Mouse (Mus musculus): ENCODE measurements around the gene Abhd2. TPM values are rescaled to one million over a fixed set of nuclear protein-coding genes. Genes with fewer than 3 reads are reported as not detected.

Gene Abhd2
- polyA plus RNA-seq, 1 experiment from 2014 or later = 11.4 TPM

DNA sequence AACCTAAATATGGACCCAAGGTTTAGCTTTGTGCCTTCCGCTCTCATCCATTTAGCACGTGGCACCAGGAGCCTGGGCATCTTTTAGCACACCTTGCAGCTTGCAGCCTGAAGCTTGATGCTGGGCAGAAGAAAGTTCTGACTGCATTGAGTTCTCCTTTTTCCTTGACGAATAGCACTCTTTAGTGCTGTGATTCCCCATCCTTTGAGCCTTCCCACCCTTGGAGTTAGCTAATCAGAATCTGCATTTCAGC lies 86.1 kb downstream of the Abhd2 start:
- ATAC-seq (ENCODE audit: insufficient read depth) = no peak
- 37% methylated on average over 3 of the region's 3 CpGs for WGBS (ENCODE audit: insufficient replicate concordance)
- peaks cover 76% of the 10 kb centered on the region for H3K36me3 ChIP-seq (replicated peaks)
- H3K27ac ChIP-seq (replicated peaks) = no peak overlapping the region
- no peak overlapping the region for H3K4me3 ChIP-seq (replicated peaks)
- no peaks in the 10 kb centered on the region for H3K9me3 ChIP-seq (replicated peaks)
- peak overlapping the region; percentile 23; the same call in 1 of the 2 replicates for H3K4me2 ChIP-seq
- peaks cover 22% of the 10 kb centered on the region for H3K4me1 ChIP-seq (replicated peaks)
- H3K9ac ChIP-seq = no peak overlapping the region
- H3K27me3 ChIP-seq = no peaks in the 10 kb centered on the region

DNA sequence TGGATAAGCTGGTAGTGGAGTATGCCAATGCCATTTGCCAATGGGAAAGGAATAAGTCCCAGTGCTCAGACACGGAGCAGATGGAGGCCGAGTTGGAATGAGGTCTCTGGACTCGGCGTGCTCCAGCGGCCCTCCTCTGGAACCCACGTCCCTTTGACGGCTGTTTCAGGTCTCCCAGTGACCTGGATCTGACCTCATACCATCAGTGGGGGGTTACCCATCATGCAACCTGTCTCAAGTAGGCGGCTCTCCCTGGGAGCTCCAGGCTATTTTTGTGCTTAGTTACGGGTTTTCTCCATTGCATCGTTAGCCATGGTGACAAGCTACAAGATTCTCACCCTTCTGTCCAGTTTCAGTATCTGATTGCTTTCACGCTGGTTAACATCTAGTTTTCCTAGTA lies 87.1 kb downstream of the Abhd2 start:
- ATAC-seq (ENCODE audit: insufficient read depth) = no peak
- H3K4me3 ChIP-seq (replicated peaks) = no peak overlapping the region
- no peak overlapping the region for H3K27ac ChIP-seq (replicated peaks)
- peaks cover 22% of the 10 kb centered on the region for H3K4me1 ChIP-seq (replicated peaks)
- H3K4me2 ChIP-seq = no peak overlapping the region
- H3K9ac ChIP-seq = no peak overlapping the region
- H3K27me3 ChIP-seq = no peaks in the 10 kb centered on the region
- no peaks in the 10 kb centered on the region for H3K9me3 ChIP-seq (replicated peaks)
- 86% methylated on average over 11 of the region's 11 CpGs for WGBS (ENCODE audit: insufficient replicate concordance)
- peaks cover 69% of the 10 kb centered on the region for H3K36me3 ChIP-seq (replicated peaks)

DNA sequence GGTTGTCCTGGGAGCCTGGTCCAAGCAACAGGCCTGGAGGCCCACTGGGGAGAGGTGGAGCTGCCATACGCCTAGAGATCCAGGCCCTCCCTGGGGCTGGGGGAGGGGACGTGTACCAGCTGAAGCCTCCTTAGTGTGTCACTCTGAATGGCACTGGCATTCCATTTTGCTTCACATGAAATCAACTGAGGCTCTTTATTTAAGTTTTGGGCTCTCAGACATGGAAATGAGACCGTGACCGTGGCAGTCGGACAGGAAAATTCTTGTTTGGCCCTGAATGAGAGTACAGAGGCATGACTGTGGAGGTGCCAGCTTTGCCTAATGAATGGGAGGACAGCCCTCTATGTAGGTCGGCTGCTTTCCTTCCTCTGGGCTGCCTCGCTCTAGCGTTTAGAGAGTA lies 89.2 kb downstream of the Abhd2 start:
- WGBS (ENCODE audit: insufficient replicate concordance) = 77% methylated on average over 8 of the region's 8 CpGs
- H3K4me1 ChIP-seq (replicated peaks) = peaks cover 22% of the 10 kb centered on the region

DNA sequence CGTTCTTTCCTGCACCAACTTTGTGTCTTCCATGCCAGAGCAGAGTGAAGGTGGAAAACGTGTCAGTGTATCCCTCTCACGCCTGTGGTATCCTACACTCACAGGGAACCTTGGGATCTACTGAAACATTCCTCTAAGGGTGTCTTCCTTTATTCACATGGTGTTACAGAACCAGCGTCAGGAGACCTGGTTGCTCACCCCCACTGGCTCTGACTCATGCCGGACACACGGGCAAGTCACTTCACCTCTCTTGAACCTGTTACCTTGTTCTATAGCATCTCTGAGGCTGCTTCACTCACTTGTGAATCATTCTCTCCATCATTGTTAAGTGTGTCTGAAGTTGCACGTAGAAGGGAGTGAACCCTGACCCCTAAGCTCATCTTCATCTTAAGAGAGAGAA lies 89.8 kb downstream of the Abhd2 start:
- Histone ChIP-seq H3K9ac (no peak overlapping the region), H3K27ac (replicated peaks) (no peak overlapping the region), H3K4me3 (replicated peaks) (no peak overlapping the region), H3K9me3 (replicated peaks) (no peaks in the 10 kb centered on the region), H3K36me3 (replicated peaks) (peaks cover 49% of the 10 kb centered on the region), H3K4me2 (no peak overlapping the region), H3K4me1 (replicated peaks) (peaks cover 19% of the 10 kb centered on the region), H3K27me3 (no peaks in the 10 kb centered on the region)
- ATAC-seq (ENCODE audit: insufficient read depth) = no peak
- 63% methylated on average over 7 of the region's 7 CpGs for WGBS (ENCODE audit: insufficient replicate concordance)

More for the DNA sequence above, 89.2 kb downstream of the Abhd2 start:
- Histone ChIP-seq H3K4me2 (no peak overlapping the region), H3K9me3 (replicated peaks) (no peaks in the 10 kb centered on the region), H3K4me3 (replicated peaks) (no peak overlapping the region), H3K27ac (replicated peaks) (no peak overlapping the region), H3K27me3 (no peaks in the 10 kb centered on the region), H3K9ac (no peak overlapping the region), H3K36me3 (replicated peaks) (peaks cover 54% of the 10 kb centered on the region)
- ATAC-seq (ENCODE audit: insufficient read depth) = no peak

DNA sequence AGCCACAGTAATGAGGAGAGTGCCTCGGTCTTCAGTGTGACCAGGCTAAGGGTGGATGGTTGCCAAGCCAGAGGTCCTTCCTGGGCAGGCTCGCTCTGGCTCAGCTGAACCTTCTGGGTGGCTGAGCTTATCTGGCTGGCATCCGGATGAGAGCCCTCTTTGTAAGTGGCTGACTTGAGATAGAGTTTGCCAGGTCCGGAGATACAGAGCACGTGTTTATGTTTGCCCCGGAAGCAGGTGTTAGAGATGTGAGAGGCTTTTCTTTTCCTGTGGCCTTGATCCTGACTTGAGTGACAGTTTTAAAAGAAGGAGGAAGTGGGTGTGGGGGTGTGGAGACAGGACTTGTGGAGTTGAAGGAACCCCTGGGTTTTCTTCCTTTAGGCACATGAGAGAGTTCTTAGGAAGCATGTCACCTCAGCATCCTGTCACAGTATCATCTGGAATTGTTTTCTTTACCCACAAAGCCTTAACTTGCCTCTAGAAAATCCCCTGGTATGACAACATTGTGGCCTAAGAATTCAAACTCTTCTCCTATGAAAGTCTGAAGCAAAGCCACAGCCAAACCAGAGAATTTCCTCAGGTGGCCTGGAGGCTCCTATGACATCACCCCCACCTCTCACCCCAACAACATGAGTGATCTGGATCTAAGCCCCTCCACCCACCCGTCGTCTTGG lies 90.5 kb downstream of the Abhd2 start:
- 18% methylated on average over 8 of the region's 8 CpGs for WGBS (ENCODE audit: insufficient replicate concordance)
- peak; percentile 20 for ATAC-seq (ENCODE audit: insufficient read depth)
- Histone ChIP-seq H3K27ac (replicated peaks) (no peak overlapping the region), H3K4me3 (replicated peaks) (no peak overlapping the region), H3K4me1 (replicated peaks) (peaks cover 12% of the 10 kb centered on the region), H3K4me2 (no peak overlapping the region), H3K9me3 (replicated peaks) (no peaks in the 10 kb centered on the region), H3K9ac (no peak overlapping the region), H3K36me3 (replicated peaks) (peaks cover 42% of the 10 kb centered on the region), H3K27me3 (no peaks in the 10 kb centered on the region)

DNA sequence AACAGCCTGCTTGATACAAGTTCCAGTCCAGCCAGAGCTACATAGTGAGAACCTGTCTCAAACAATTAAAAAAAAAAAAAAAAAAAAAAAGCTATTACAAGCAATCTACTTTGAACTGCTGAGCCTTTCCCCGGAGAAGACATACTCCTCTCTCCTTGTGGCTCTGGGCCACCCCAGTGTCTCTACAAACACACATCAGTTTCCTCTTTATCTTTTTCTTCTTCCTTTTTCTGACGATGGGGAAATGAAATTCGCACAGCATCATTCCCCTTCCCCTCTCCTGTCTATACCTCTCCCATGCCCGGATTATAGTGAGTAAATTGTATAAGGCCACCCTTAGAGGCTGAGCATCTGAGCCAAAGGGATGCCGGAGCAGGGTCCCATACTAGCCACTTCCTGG lies 95.7 kb downstream of the Abhd2 start:
- H3K9me3 ChIP-seq (replicated peaks) = no peaks in the 10 kb centered on the region
- H3K4me1 ChIP-seq (replicated peaks) = 0 out of 2 replicates have a peak, but pooled peaks cover 2% of the 10 kb centered on the region
- H3K27ac ChIP-seq (replicated peaks) = no peak overlapping the region
- 26% methylated on average over 5 of the region's 5 CpGs for WGBS (ENCODE audit: insufficient replicate concordance)
- H3K27me3 ChIP-seq = 0 out of 2 replicates have a peak, but pooled peaks cover 3% of the 10 kb centered on the region
- H3K36me3 ChIP-seq (replicated peaks) = 0 out of 2 replicates have a peak, but pooled peaks cover 5% of the 10 kb centered on the region
- H3K9ac ChIP-seq = no peak overlapping the region
- H3K4me3 ChIP-seq (replicated peaks) = no peak overlapping the region
- no peak overlapping the region for H3K4me2 ChIP-seq
- no peak for ATAC-seq (ENCODE audit: insufficient read depth)

DNA sequence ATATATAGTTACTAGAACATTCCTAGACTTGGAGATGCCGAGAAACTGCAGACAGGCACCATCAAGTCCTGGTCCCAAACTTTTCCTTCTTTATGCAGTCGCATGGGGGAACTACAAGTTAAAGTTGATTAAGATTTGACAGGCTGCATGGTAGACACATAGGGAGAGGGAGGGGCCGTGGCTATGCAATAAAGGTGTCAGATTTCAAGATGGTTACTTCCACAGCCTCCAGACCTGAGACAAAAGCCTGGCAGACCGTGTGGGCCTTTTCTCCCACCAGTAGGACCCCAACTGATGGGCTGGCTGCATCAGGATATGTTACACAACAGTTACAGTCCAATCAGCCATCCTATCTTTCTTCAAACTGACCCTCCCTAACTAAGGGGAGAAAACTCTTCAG lies 96.4 kb downstream of the Abhd2 start:
- H3K4me3 ChIP-seq (replicated peaks) = no peak overlapping the region
- 39% methylated on average over 4 of the region's 4 CpGs for WGBS (ENCODE audit: insufficient replicate concordance)
- H3K27ac ChIP-seq (replicated peaks) = no peak overlapping the region
- 0 out of 2 replicates have a peak, but pooled peaks cover 3% of the 10 kb centered on the region for H3K27me3 ChIP-seq
- H3K9ac ChIP-seq = no peak overlapping the region
- no peaks in the 10 kb centered on the region for H3K9me3 ChIP-seq (replicated peaks)
- no peak overlapping the region for H3K4me2 ChIP-seq
- H3K36me3 ChIP-seq (replicated peaks) = 0 out of 2 replicates have a peak, but pooled peaks cover 5% of the 10 kb centered on the region
- H3K4me1 ChIP-seq (replicated peaks) = 0 out of 2 replicates have a peak, but pooled peaks cover 2% of the 10 kb centered on the region
- ATAC-seq (ENCODE audit: insufficient read depth) = no peak

DNA sequence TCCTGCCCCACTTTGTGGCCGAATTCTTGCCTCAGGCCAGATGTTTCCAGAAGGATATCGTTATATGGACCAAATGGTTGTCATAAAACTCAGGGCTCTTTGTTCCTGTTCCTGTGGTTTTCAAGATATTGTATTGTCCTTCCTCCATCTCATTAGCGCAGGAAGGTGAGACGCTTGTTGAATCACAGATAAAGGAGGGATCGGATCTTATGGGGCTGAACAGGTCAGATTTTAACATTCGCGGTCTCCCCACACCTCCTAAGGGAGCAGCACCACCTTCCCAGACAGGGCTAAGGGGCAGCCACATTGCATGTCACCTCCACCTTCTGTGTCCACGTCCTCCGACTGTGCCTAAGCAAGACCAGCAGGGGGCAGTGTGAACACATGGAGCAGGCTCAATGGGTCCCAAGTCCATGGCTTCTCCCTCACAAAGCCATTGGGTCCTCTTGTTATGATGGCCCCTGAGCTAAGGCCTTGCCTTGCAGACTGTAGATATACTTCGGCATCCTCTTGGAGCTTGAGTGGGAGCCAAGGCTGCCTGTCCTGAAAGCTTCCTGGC lies 98.4 kb downstream of the Abhd2 start:
- no peaks in the 10 kb centered on the region for H3K36me3 ChIP-seq (replicated peaks)
- peak; percentile 67; the same call in 1 of the 2 replicates for ATAC-seq (ENCODE audit: insufficient read depth)
- no peaks in the 10 kb centered on the region for H3K9me3 ChIP-seq (replicated peaks)
- H3K27me3 ChIP-seq = peaks cover 10% of the 10 kb centered on the region; the same call in 1 of the 2 replicates
- no peak overlapping the region for H3K27ac ChIP-seq (replicated peaks)
- WGBS (ENCODE audit: insufficient replicate concordance) = 12% methylated on average over 10 of the region's 10 CpGs
- no peak overlapping the region for H3K4me3 ChIP-seq (replicated peaks)
- H3K9ac ChIP-seq = no peak overlapping the region
- H3K4me2 ChIP-seq = no peak overlapping the region
- H3K4me1 ChIP-seq (replicated peaks) = 0 out of 2 replicates have a peak, but pooled peaks cover 2% of the 10 kb centered on the region

DNA sequence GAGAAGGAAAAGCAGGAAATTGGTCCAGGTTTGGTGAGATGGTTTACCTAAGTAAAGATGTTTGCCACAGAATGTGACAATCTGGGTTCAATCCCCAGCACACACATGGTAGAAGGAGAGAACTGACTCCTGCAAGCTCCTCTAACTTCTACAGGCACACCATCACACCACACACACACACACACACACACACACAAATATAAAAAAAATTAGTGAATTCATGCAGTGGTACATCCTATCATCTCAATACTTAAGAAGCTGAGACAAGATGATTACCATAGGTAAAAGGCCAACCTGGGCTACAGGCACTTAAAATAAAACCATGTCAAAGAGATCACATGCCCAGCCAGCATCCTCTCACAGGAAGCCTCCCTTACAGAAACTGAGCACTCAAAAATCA lies 101.0 kb downstream of the Abhd2 start:
- Histone ChIP-seq H3K27me3 (peaks cover 10% of the 10 kb centered on the region), H3K4me3 (replicated peaks) (no peak overlapping the region), H3K27ac (replicated peaks) (no peak overlapping the region), H3K36me3 (replicated peaks) (no peaks in the 10 kb centered on the region), H3K9ac (no peak overlapping the region), H3K4me2 (no peak overlapping the region), H3K4me1 (replicated peaks) (peaks cover 10% of the 10 kb centered on the region; the same call in 1 of the 2 replicates), H3K9me3 (replicated peaks) (no peaks in the 10 kb centered on the region)
- no peak for ATAC-seq (ENCODE audit: insufficient read depth)

DNA sequence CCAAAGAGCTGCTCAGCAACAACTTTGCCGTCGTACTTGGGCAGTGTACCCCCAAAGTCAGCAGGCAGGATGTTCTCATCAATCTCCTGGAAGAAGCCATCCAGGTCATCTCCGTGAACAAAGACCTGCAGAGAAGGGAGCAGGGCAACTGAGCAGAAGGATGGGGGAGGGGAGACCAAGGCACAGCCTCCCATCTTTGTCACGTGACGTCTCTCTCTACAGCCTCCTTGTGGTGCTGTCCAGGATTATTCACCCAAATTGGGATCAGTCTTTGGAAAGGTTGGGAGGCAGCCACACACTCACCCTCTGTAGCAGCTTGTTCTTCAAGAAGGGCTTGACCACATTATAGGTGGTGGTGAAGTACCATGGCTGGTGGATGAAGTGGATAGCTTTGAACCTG lies 102.6 kb downstream of the Abhd2 start:
- Histone ChIP-seq H3K9me3 (replicated peaks) (no peaks in the 10 kb centered on the region), H3K4me2 (no peak overlapping the region), H3K4me3 (replicated peaks) (no peak overlapping the region), H3K27ac (replicated peaks) (no peak overlapping the region), H3K36me3 (replicated peaks) (no peaks in the 10 kb centered on the region), H3K9ac (no peak overlapping the region), H3K4me1 (replicated peaks) (peaks cover 10% of the 10 kb centered on the region; the same call in 1 of the 2 replicates), H3K27me3 (peaks cover 15% of the 10 kb centered on the region)
- WGBS (ENCODE audit: insufficient replicate concordance) = 73% methylated on average over 5 of the region's 5 CpGs
- no peak for ATAC-seq (ENCODE audit: insufficient read depth)

DNA sequence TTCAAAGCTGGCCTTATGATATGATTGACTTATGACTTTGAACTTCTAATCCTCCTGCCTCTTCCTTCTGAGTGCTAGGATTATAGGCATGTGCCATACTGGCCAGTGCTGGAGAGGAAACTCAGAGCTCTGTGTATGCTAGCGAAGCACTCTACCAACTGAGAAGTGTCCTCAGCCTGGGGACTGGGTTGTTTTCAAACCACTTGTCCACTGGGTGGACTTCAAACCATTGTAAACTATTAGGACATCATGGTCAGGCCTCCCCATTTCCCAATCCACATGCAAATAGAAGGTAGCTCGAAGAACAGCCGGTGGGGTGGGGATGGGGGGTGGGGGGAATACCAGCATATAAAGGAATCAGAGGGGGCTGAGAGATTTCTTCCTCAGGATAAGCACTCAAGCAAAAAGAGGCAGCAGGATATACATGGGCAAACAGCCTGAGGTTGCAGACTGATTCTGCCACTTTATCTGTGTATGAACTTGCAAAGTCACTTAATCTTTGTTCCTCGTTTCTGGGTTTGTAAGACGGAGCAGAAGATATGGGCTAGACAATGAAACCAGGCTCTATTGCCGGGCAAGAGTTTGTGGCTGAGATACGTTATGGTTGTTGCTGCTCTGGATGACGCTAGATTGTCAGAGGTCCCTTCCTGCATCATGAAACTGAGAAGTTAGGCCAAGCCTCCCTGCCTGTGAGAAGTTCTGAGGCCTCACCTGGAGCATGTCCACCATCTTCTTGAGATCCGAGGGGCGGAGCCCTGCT lies 103.7 kb downstream of the Abhd2 start:
- peak; percentile 74 for ATAC-seq (ENCODE audit: insufficient read depth)
- Histone ChIP-seq H3K27ac (replicated peaks) (no peak overlapping the region; the same call in 1 of the 2 replicates), H3K36me3 (replicated peaks) (no peaks in the 10 kb centered on the region), H3K9ac (no peak overlapping the region), H3K4me3 (replicated peaks) (no peak overlapping the region), H3K4me1 (replicated peaks) (peaks cover 8% of the 10 kb centered on the region; the same call in 1 of the 2 replicates), H3K27me3 (peaks cover 13% of the 10 kb centered on the region), H3K9me3 (replicated peaks) (no peaks in the 10 kb centered on the region), H3K4me2 (no peak overlapping the region)
- WGBS (ENCODE audit: insufficient replicate concordance) = 26% methylated on average over 10 of the region's 10 CpGs

All from liver, embryonic 15.5 days (tissue).